21 mouse cellular contexts compared by ENCODE assay signal in genomic region chr11:97535660-97536059, GRCm38 (mm10). TPM values are rescaled to one million over a fixed set of nuclear protein-coding genes. Genes with fewer than 3 reads are reported as not detected.
"Had no signal": no experiment of that assay in that cellular context is flagged by ENCODE, and none has a peak within 500 bp of the region (broad histone marks: within the 10 kb centered on the region; RNA-seq: fewer than 3 reads in every experiment).

No protein-coding gene starts in this region.

- ATAC-seq: liver, postnatal 0 days; lung, postnatal 0 days had no signal

- DNase-seq: kidney, adult 8-10 months; kidney, postnatal 10 days; kidney, postnatal 36 days; layer of hippocampus, adult 9-11 months; liver, postnatal 0 days; lung, embryonic 14.5 days; midbrain, embryonic 14.5 days; thymus, postnatal 25 days had no signal

- H3K36me3 ChIP-seq: kidney, embryonic 15.5 days; limb, embryonic 12.5 days; limb, embryonic 15.5 days had no signal

- H3K27ac ChIP-seq: kidney, embryonic 15.5 days; limb, embryonic 12.5 days; limb, embryonic 15.5 days; liver, embryonic 14.5 days; macrophage had no signal

- H3K9me3 ChIP-seq: kidney, embryonic 15.5 days; limb, embryonic 12.5 days; limb, embryonic 15.5 days had no signal

- H3K9ac ChIP-seq: kidney, embryonic 15.5 days; liver, embryonic 14.5 days; liver, postnatal 0 days; lung, embryonic 14.5 days had no signal

RNA-seq across cellular contexts. Expression of gene 4933428G20Rik, which starts 35.5 kb away (rescaled TPM):
- total RNA-seq: left cerebral cortex, adult 18-20 months; left cerebral cortex, postnatal 10 days; megakaryocyte, adult 5-6 weeks; midbrain, postnatal 0 days had no signal
- polyA plus RNA-seq: macrophage; midbrain, embryonic 14.5 days; neural tube, embryonic 11.5 days; small intestine, adult 2 months; spleen, adult 2 months had no signal

RNA-seq across cellular contexts. Expression of gene Srcin1, which starts 40.3 kb away (rescaled TPM):
- total RNA-seq: megakaryocyte, adult 5-6 weeks had no signal
